Mouse (Mus musculus) ES-Bruce4 (cell line): ENCODE measurements at regions not wholly inside any gene's neighbourhood (a gene's known extent, or its start where the extent isn't known, plus 50 kb on each side); places are given as distances from the start of the nearest gene placed in this dataset.

Experiments
- CTCF ChIP-seq: IDR thresholded peaks from one replicate; pipeline ENCODE4 v1.8.1; 2011; ENCODE audit warnings: low read depth, low read length
- POLR2A ChIP-seq: IDR thresholded peaks from one replicate; pipeline ENCODE4 v1.8.1; 2011; ENCODE audit warnings: low read length; ENCODE audit not compliant: insufficient read depth

- TF ChIP-seq POLR2A = no peak
- TF ChIP-seq CTCF = no peak
These were observed 84.0 kb upstream of the Arrdc3 start for GRCm38 (mm10) chr13:80798863-80799817.
